Mouse (Mus musculus): ENCODE measurements around the gene Tsc22d3.

The Tsc22d3 gene

GRCm38 (mm10) chrX:140600410-140601109 is at the start of gene Tsc22d3:
Gene Tsc22d3 (minus strand): TSS chrX:140600659.
- in situ Hi-C loops (cut with MboI, MseI), result loop anchor here (10.0 kb wide), 1 partner anchor 1406 kb away; no protein-coding TSS in a partner anchor

- in situ Hi-C loops (cut with MboI, MseI), result no loop called here
Measured at GRCm38 (mm10) chrX:140639592-140639991, 39.1 kb upstream of the Tsc22d3 start.

- in situ Hi-C loops (cut with MboI, MseI), result no loop called here
Measured at GRCm38 (mm10) chrX:140638028-140638427, 37.6 kb upstream of the Tsc22d3 start.

- in situ Hi-C loops (cut with MboI, MseI), result no loop called here
Measured at GRCm38 (mm10) chrX:140624875-140625594, 24.6 kb upstream of the Tsc22d3 start.

GRCm38 (mm10) chrX:140609938-140610337 is 9.5 kb upstream of the Tsc22d3 start:
- in situ Hi-C loops (cut with MboI, MseI), result loop anchor here (10.0 kb wide), 1 partner anchor 1415 kb away; no protein-coding TSS in a partner anchor

- in situ Hi-C loops (cut with MboI, MseI), result loop anchor here (10.0 kb wide), 1 partner anchor 1407 kb away; no protein-coding TSS in a partner anchor
Measured at GRCm38 (mm10) chrX:140601884-140602283, 1.4 kb upstream of the Tsc22d3 start.

GRCm38 (mm10) chrX:140601311-140601710 is 852 bp upstream of the Tsc22d3 start:
- in situ Hi-C loops (cut with MboI, MseI), result loop anchor here (10.0 kb wide), 1 partner anchor 1407 kb away; no protein-coding TSS in a partner anchor

- in situ Hi-C loops (cut with MboI, MseI), result loop anchor here (5.0 to 10.0 kb wide), 2 partner anchors 107 to 1405 kb away; no protein-coding TSS in a partner anchor
Measured at GRCm38 (mm10) chrX:140599561-140600409, 674 bp downstream of the Tsc22d3 start.

- in situ Hi-C loops (cut with MboI, MseI), result loop anchor here (5.0 kb wide), 1 partner anchor 107 kb away; no protein-coding TSS in a partner anchor
Measured at GRCm38 (mm10) chrX:140598850-140599560, 1.5 kb downstream of the Tsc22d3 start.

GRCm38 (mm10) chrX:140598194-140598849 is 2.1 kb downstream of the Tsc22d3 start:
- in situ Hi-C loops (cut with MboI, MseI), result loop anchor here (5.0 kb wide), 1 partner anchor 106 kb away; no protein-coding TSS in a partner anchor

GRCm38 (mm10) chrX:140591176-140591575 is 9.3 kb downstream of the Tsc22d3 start:
- in situ Hi-C loops (cut with MboI, MseI), result no loop called here

GRCm38 (mm10) chrX:140590142-140590541 is 10.3 kb downstream of the Tsc22d3 start:
- in situ Hi-C loops (cut with MboI, MseI), result no loop called here

GRCm38 (mm10) chrX:140589194-140589751 is 11.2 kb downstream of the Tsc22d3 start:
- in situ Hi-C loops (cut with MboI, MseI), result no loop called here

GRCm38 (mm10) chrX:140588534-140588933 is 11.9 kb downstream of the Tsc22d3 start:
- in situ Hi-C loops (cut with MboI, MseI), result no loop called here

- in situ Hi-C loops (cut with MboI, MseI), result no loop called here
Measured at GRCm38 (mm10) chrX:140580416-140580815, 20.0 kb downstream of the Tsc22d3 start.

GRCm38 (mm10) chrX:140575636-140576035 is 24.8 kb downstream of the Tsc22d3 start:
- in situ Hi-C loops (cut with MboI, MseI), result no loop called here

GRCm38 (mm10) chrX:140575200-140575599 is 25.3 kb downstream of the Tsc22d3 start:
- in situ Hi-C loops (cut with MboI, MseI), result no loop called here

GRCm38 (mm10) chrX:140572702-140573338 is 27.6 kb downstream of the Tsc22d3 start:
- in situ Hi-C loops (cut with MboI, MseI), result no loop called here

GRCm38 (mm10) chrX:140569595-140569994 is 30.9 kb downstream of the Tsc22d3 start:
- in situ Hi-C loops (cut with MboI, MseI), result loop anchor here (10.0 kb wide), 1 partner anchor 285 kb away; no protein-coding TSS in a partner anchor
